Mouse (Mus musculus) testis, adult 2 months (tissue): ENCODE data around the gene B9d1.

Experiments used
- CTCF ChIP-seq: fragments of 200-500 bp; IDR thresholded peaks from 2 replicates; pipeline ENCODE4 v1.5.1; 2012; ENCODE audit warnings: low read depth, mild to moderate bottlenecking, inconsistent platforms, low read length, moderate library complexity; ENCODE audit not compliant: control insufficient read depth, insufficient read depth, insufficient replicate concordance
- POLR2A ChIP-seq: fragments of 200-500 bp; IDR thresholded peaks from 2 replicates; pipeline ENCODE4 v1.6.1; 2012; ENCODE audit warnings: low read depth, mild to moderate bottlenecking, inconsistent platforms, low read length, moderate library complexity; ENCODE audit not compliant: control insufficient read depth

DNA sequence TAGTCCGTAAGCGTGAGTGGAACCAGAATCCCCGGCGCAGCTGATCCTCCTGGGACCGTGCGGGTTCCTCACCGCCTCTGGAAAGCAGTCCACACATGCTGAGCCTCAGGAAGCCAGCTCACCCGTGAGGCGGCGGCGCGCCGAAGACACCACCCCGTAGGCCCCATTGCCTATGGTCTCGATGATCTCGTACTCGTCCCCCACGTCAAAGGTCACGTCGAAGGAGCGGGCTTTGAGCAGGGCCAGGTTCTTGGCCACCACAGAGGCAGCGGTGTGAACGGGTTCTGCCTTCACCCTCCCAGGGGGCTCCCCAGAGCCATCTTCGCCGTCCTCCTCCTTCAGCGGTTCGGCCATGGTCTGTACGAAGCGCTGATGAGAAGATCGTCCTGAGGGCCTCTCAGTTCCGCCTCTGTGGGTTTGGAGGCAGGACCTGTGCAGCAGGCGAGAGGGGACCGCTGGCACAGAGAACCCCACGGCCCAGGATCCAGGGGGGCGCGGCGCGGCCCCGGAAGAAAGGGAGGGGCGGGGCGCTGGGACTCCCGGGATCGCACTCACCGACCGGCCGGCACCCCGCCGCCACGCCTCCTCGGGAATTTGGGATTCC, 11.3 kb upstream of the B9d1 start:
- TF ChIP-seq POLR2A (0 out of 2 replicates have a peak, but pooled peaks have one; percentile 8), CTCF (no peak)
